11 mouse cellular contexts compared by ENCODE assay signal in genomic region chr7:46554003-46554402, GRCm38 (mm10).
DNase-seq lines count a peak whose midpoint lies in the region; ATAC-seq and TF ChIP-seq lines count a peak whose summit lies in the region.
"Had no signal": no experiment of that assay in that cellular context is flagged by ENCODE, and none has a peak within 500 bp of the region (broad histone marks: within the 10 kb centered on the region; RNA-seq: fewer than 3 reads in every experiment).

No protein-coding gene starts in this region.

- H3K9me3 ChIP-seq in hindbrain, embryonic 15.5 days: no peaks in the 10 kb centered on the region
- no peaks in the 10 kb centered on the region for H3K9me3 ChIP-seq in hindbrain, embryonic 12.5 days (replicated peaks)
- no peaks in the 10 kb centered on the region for H3K9me3 ChIP-seq in heart, postnatal 0 days (replicated peaks; ENCODE audit: control insufficient read depth, low read length)
- H3K9me3 ChIP-seq in lung, postnatal 0 days (ENCODE audit: low read length): no peaks in the 10 kb centered on the region
- H3K9me3 ChIP-seq: neural tube, embryonic 13.5 days had no signal

- WGBS in hindbrain, embryonic 15.5 days: 40% methylated on average over 7 of the region's 7 CpGs
- WGBS in hindbrain, embryonic 12.5 days: 57% methylated on average over 7 of the region's 7 CpGs
- WGBS in heart, postnatal 0 days: 25% methylated on average over 7 of the region's 7 CpGs
- 13% methylated on average over 7 of the region's 7 CpGs for WGBS in lung, postnatal 0 days

- TF ChIP-seq EP300 in heart, postnatal 0 days (IDR thresholded peaks at IDR 0.05; ENCODE audit: low read depth): no peak
- TF ChIP-seq EP300 in lung, postnatal 0 days (IDR thresholded peaks at IDR 0.05): no peak

- H3K36me3 ChIP-seq in hindbrain, embryonic 15.5 days: no peaks in the 10 kb centered on the region
- no peaks in the 10 kb centered on the region for H3K36me3 ChIP-seq in hindbrain, embryonic 12.5 days
- no peaks in the 10 kb centered on the region for H3K36me3 ChIP-seq in heart, postnatal 0 days (replicated peaks; ENCODE audit: control insufficient read depth, insufficient read depth, low read length)
- H3K36me3 ChIP-seq in lung, postnatal 0 days (ENCODE audit: insufficient read depth, low read length): no peaks in the 10 kb centered on the region
- H3K36me3 ChIP-seq: neural tube, embryonic 13.5 days had no signal

- TF ChIP-seq CTCF in heart, postnatal 0 days (IDR thresholded peaks at IDR 0.05; ENCODE audit: low read depth): no peak
- no peak for TF ChIP-seq CTCF in lung, postnatal 0 days (IDR thresholded peaks at IDR 0.05)

- peak overlapping the region; percentile 20; the same call in 1 of the 2 replicates for H3K27ac ChIP-seq in hindbrain, embryonic 15.5 days (replicated peaks)
- H3K27ac ChIP-seq in hindbrain, embryonic 12.5 days: no peak overlapping the region; the same call in 1 of the 2 replicates
- H3K27ac ChIP-seq in heart, postnatal 0 days (ENCODE audit: low read depth): no peak overlapping the region
- H3K27ac ChIP-seq in lung, postnatal 0 days (ENCODE audit: low read length): no peak overlapping the region

- H3K4me2 ChIP-seq in hindbrain, embryonic 15.5 days: no peak overlapping the region
- H3K4me2 ChIP-seq in hindbrain, embryonic 12.5 days (replicated peaks): no peak overlapping the region
- H3K4me2 ChIP-seq in heart, postnatal 0 days (ENCODE audit: low read depth, low read length): no peak overlapping the region
- H3K4me2 ChIP-seq in lung, postnatal 0 days (replicated peaks; ENCODE audit: low read depth, low read length): 0 out of 2 replicates have a peak overlapping the region, but pooled peaks have one; percentile 0
- H3K4me2 ChIP-seq: liver, embryonic 11.5 days; neural tube, embryonic 13.5 days had no signal

- no peak overlapping the region for H3K4me3 ChIP-seq in hindbrain, embryonic 15.5 days
- no peak overlapping the region for H3K4me3 ChIP-seq in hindbrain, embryonic 12.5 days
- no peak overlapping the region for H3K4me3 ChIP-seq in heart, postnatal 0 days (ENCODE audit: low read depth, low read length)
- H3K4me3 ChIP-seq in lung, postnatal 0 days (ENCODE audit: low read depth, low read length): no peak overlapping the region
- H3K4me3 ChIP-seq: neural tube, embryonic 13.5 days had no signal

- H3K27me3 ChIP-seq in hindbrain, embryonic 15.5 days: no peaks in the 10 kb centered on the region
- no peaks in the 10 kb centered on the region for H3K27me3 ChIP-seq in hindbrain, embryonic 12.5 days
- H3K27me3 ChIP-seq in heart, postnatal 0 days (ENCODE audit: control insufficient read depth, insufficient read depth, low read length): no peaks in the 10 kb centered on the region
- no peaks in the 10 kb centered on the region for H3K27me3 ChIP-seq in lung, postnatal 0 days (replicated peaks; ENCODE audit: insufficient read depth, low read length)
- H3K27me3 ChIP-seq: neural tube, embryonic 13.5 days had no signal

- H3K9ac ChIP-seq in hindbrain, embryonic 15.5 days: no peak overlapping the region
- H3K9ac ChIP-seq in hindbrain, embryonic 12.5 days: no peak overlapping the region
- no peak overlapping the region for H3K9ac ChIP-seq in heart, postnatal 0 days (replicated peaks; ENCODE audit: low read depth, low read length)
- no peak overlapping the region for H3K9ac ChIP-seq in lung, postnatal 0 days (replicated peaks; ENCODE audit: low read depth)
- H3K9ac ChIP-seq: neural tube, embryonic 13.5 days had no signal

- DNase-seq in adrenal gland, adult 2 months: peak; percentile 80
- DNase-seq in heart, postnatal 0 days (ENCODE audit: low spot score): peak; percentile 23
- DNase-seq in lung, postnatal 0 days (ENCODE audit: low spot score): peak; percentile 43
- no peak for DNase-seq in layer of hippocampus, adult 9-10 months (ENCODE audit: low spot score)
- DNase-seq in layer of hippocampus, postnatal 25 days (ENCODE audit: extremely low spot score in 1 of 2, low spot score in 1 of 2): no peak

- H3K4me1 ChIP-seq in hindbrain, embryonic 15.5 days (replicated peaks): peaks cover 56% of the 10 kb centered on the region
- peaks cover 41% of the 10 kb centered on the region for H3K4me1 ChIP-seq in hindbrain, embryonic 12.5 days
- H3K4me1 ChIP-seq in heart, postnatal 0 days (ENCODE audit: control insufficient read depth, insufficient read depth): peaks cover 11% of the 10 kb centered on the region
- H3K4me1 ChIP-seq in lung, postnatal 0 days (ENCODE audit: insufficient read depth, low read depth, low read length): peaks cover 13% of the 10 kb centered on the region; the same call in 1 of the 2 replicates

- ATAC-seq in hindbrain, embryonic 15.5 days (ENCODE audit: low FRiP score, low read depth): no peak
- ATAC-seq in hindbrain, embryonic 12.5 days (ENCODE audit: low FRiP score): no peak
- ATAC-seq in heart, postnatal 0 days (ENCODE audit: insufficient read depth, low read depth): no peak
- ATAC-seq in lung, postnatal 0 days: peak; percentile 65
- ATAC-seq in megakaryocyte progenitor cell, adult 5-6 weeks (replicated peaks; ENCODE audit: poor library complexity): no peak
- ATAC-seq: inflammation-experienced regulatory T-cells, adult 6 months had no signal

Comparison
In these comparisons a context has a peak if more than half of its experiments do, and no peak if none do; other contexts are left out.
1. DNase-seq: peak in adrenal gland, adult 2 months (single experiment), heart, postnatal 0 days (single experiment) and lung, postnatal 0 days (single experiment); none in layer of hippocampus, adult 9-10 months (single experiment) and layer of hippocampus, postnatal 25 days (0 of 2).